Mouse (Mus musculus): ENCODE measurements around the gene Clip3. TPM values are rescaled to one million over a fixed set of nuclear protein-coding genes. Genes with fewer than 3 reads are reported as not detected.

The Clip3 gene
- polyA plus RNA-seq, 1 experiment from 2014 or later = not detected

GRCm38 (mm10) chr7:30326427-30326826, 34.9 kb downstream of the Clip3 start:
- H3K79me2 ChIP-seq (ENCODE audit: inconsistent target) = no peaks in the 10 kb centered on the region
- no peak overlapping the region for H3K4me3 ChIP-seq (ENCODE audit: inconsistent target)
- H3K36me3 ChIP-seq (ENCODE audit: inconsistent target) = no peaks in the 10 kb centered on the region
- H3K27ac ChIP-seq = no peak overlapping the region

- 81% methylated on average over 15 of the region's 15 CpGs for whole genome bisulfite sequencing (ENCODE audit: missing documents)
- Histone ChIP-seq H3K27ac (no peak overlapping the region), H3K4me3 (ENCODE audit: inconsistent target) (no peak overlapping the region), H3K79me2 (ENCODE audit: inconsistent target) (no peaks in the 10 kb centered on the region), H3K36me3 (ENCODE audit: inconsistent target) (no peaks in the 10 kb centered on the region)
Measured at GRCm38 (mm10) chr7:30327140-30327539, 35.6 kb downstream of the Clip3 start.

- no peaks in the 10 kb centered on the region for H3K79me2 ChIP-seq (ENCODE audit: inconsistent target)
- H3K36me3 ChIP-seq (ENCODE audit: inconsistent target) = no peaks in the 10 kb centered on the region
- H3K27ac ChIP-seq = no peak overlapping the region
- H3K4me3 ChIP-seq (ENCODE audit: inconsistent target) = no peak overlapping the region
- WGBS (ENCODE audit: missing documents) = 80% methylated on average over 10 of the region's 10 CpGs
Measured at GRCm38 (mm10) chr7:30328379-30328778, 36.9 kb downstream of the Clip3 start.

GRCm38 (mm10) chr7:30331887-30332286, 40.4 kb downstream of the Clip3 start:
- H3K4me3 ChIP-seq (ENCODE audit: inconsistent target) = no peak overlapping the region
- H3K36me3 ChIP-seq (ENCODE audit: inconsistent target) = no peaks in the 10 kb centered on the region
- no peaks in the 10 kb centered on the region for H3K79me2 ChIP-seq (ENCODE audit: inconsistent target)
- H3K27ac ChIP-seq = no peak overlapping the region
- 11% methylated on average over 13 of the region's 13 CpGs for WGBS (ENCODE audit: missing documents)

- no peaks in the 10 kb centered on the region for H3K36me3 ChIP-seq (ENCODE audit: inconsistent target)
- H3K27ac ChIP-seq = no peak overlapping the region
- H3K4me3 ChIP-seq (ENCODE audit: inconsistent target) = no peak overlapping the region
- H3K79me2 ChIP-seq (ENCODE audit: inconsistent target) = no peaks in the 10 kb centered on the region
- WGBS (ENCODE audit: missing documents) = 36% methylated on average over 12 of the region's 18 CpGs
Measured at GRCm38 (mm10) chr7:30332622-30333259, 41.2 kb downstream of the Clip3 start.

- 7% methylated on average over 4 of the region's 4 CpGs for WGBS (ENCODE audit: missing documents)
- Histone ChIP-seq H3K27ac (no peak overlapping the region), H3K36me3 (ENCODE audit: inconsistent target) (no peaks in the 10 kb centered on the region), H3K79me2 (ENCODE audit: inconsistent target) (no peaks in the 10 kb centered on the region), H3K4me3 (ENCODE audit: inconsistent target) (no peak overlapping the region)
Measured at GRCm38 (mm10) chr7:30333436-30333835, 41.9 kb downstream of the Clip3 start.

- Histone ChIP-seq H3K79me2 (ENCODE audit: inconsistent target) (no peaks in the 10 kb centered on the region), H3K4me3 (ENCODE audit: inconsistent target) (no peak overlapping the region), H3K27ac (no peak overlapping the region), H3K36me3 (ENCODE audit: inconsistent target) (no peaks in the 10 kb centered on the region)
- 83% methylated on average over 5 of the region's 5 CpGs for WGBS (ENCODE audit: missing documents)
Measured at GRCm38 (mm10) chr7:30334563-30334962, 43.0 kb downstream of the Clip3 start.

GRCm38 (mm10) chr7:30335688-30336087, 44.2 kb downstream of the Clip3 start:
- H3K79me2 ChIP-seq (ENCODE audit: inconsistent target) = no peaks in the 10 kb centered on the region
- no peak overlapping the region for H3K27ac ChIP-seq
- H3K4me3 ChIP-seq (ENCODE audit: inconsistent target) = no peak overlapping the region
- no peaks in the 10 kb centered on the region for H3K36me3 ChIP-seq (ENCODE audit: inconsistent target)
- 89% methylated on average over 6 of the region's 6 CpGs for WGBS (ENCODE audit: missing documents)

GRCm38 (mm10) chr7:30336384-30336783, 44.9 kb downstream of the Clip3 start:
- Histone ChIP-seq H3K4me3 (ENCODE audit: inconsistent target) (no peak overlapping the region), H3K79me2 (ENCODE audit: inconsistent target) (no peaks in the 10 kb centered on the region), H3K27ac (no peak overlapping the region), H3K36me3 (ENCODE audit: inconsistent target) (no peaks in the 10 kb centered on the region)
- WGBS (ENCODE audit: missing documents) = 2% methylated on average over 9 of the region's 9 CpGs

GRCm38 (mm10) chr7:30339432-30340109, 48.0 kb downstream of the Clip3 start:
- WGBS (ENCODE audit: missing documents) = 88% methylated on average over 5 of the region's 5 CpGs
- no peak overlapping the region for H3K4me3 ChIP-seq (ENCODE audit: inconsistent target)
- no peak overlapping the region for H3K27ac ChIP-seq
- H3K36me3 ChIP-seq (ENCODE audit: inconsistent target) = no peaks in the 10 kb centered on the region
- no peaks in the 10 kb centered on the region for H3K79me2 ChIP-seq (ENCODE audit: inconsistent target)

- Histone ChIP-seq H3K27ac (no peak overlapping the region), H3K79me2 (ENCODE audit: inconsistent target) (no peaks in the 10 kb centered on the region), H3K36me3 (ENCODE audit: inconsistent target) (no peaks in the 10 kb centered on the region), H3K4me3 (ENCODE audit: inconsistent target) (no peak overlapping the region)
- WGBS (ENCODE audit: missing documents) = 30% methylated on average over 21 of the region's 21 CpGs
Measured at GRCm38 (mm10) chr7:30346635-30347379, 55.3 kb downstream of the Clip3 start.

- under 1% methylated on average over 30 of the region's 30 CpGs for WGBS (ENCODE audit: missing documents)
- H3K4me3 ChIP-seq (ENCODE audit: inconsistent target) = no peak overlapping the region
- no peak overlapping the region for H3K27ac ChIP-seq
- no peaks in the 10 kb centered on the region for H3K36me3 ChIP-seq (ENCODE audit: inconsistent target)
- no peaks in the 10 kb centered on the region for H3K79me2 ChIP-seq (ENCODE audit: inconsistent target)
Measured at GRCm38 (mm10) chr7:30347828-30348227, 56.3 kb downstream of the Clip3 start.

- Histone ChIP-seq H3K27ac (no peak overlapping the region), H3K79me2 (ENCODE audit: inconsistent target) (no peaks in the 10 kb centered on the region), H3K36me3 (ENCODE audit: inconsistent target) (no peaks in the 10 kb centered on the region), H3K4me3 (ENCODE audit: inconsistent target) (no peak overlapping the region)
- WGBS (ENCODE audit: missing documents) = 12% methylated on average over 6 of the region's 6 CpGs
Measured at GRCm38 (mm10) chr7:30353279-30353822, 61.8 kb downstream of the Clip3 start.

GRCm38 (mm10) chr7:30354059-30354458, 62.5 kb downstream of the Clip3 start:
- Histone ChIP-seq H3K36me3 (ENCODE audit: inconsistent target) (no peaks in the 10 kb centered on the region), H3K27ac (no peak overlapping the region)
- 75% methylated on average over 4 of the region's 4 CpGs for WGBS (ENCODE audit: missing documents)

More at GRCm38 (mm10) chr7:30354059-30354458, 62.5 kb downstream of the Clip3 start:
- H3K4me3 ChIP-seq (ENCODE audit: inconsistent target) = no peak overlapping the region
- no peaks in the 10 kb centered on the region for H3K79me2 ChIP-seq (ENCODE audit: inconsistent target)

All from macrophage (primary cell).